Mouse (Mus musculus) liver, adult (tissue): ENCODE results near the gene Trio.

Experiments
- GATA4 ChIP-seq: IDR thresholded peaks from 2 replicates; pipeline ENCODE4 v1.6.1; 2014; ENCODE audit warnings: mild to moderate bottlenecking, low read length; ENCODE audit not compliant: insufficient replicate concordance

Gene Trio

DNA sequence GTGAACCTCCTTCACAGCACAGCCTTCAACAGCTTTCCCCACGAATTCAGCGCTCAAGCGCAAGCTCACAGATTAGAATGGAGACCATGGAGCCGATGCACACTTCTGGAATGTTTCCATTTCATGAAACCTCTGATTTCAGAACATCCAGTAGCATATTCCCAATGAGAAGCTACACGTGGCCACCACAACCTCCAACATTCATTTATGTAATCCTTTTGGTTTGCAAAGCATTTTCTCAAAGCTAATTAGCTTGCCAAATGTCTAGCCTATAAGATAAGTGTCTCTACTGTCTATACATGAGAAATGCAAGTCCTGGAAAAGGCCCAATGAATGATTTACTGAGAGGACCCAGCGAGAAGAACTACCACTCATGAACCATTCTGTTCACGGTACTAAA, 74.5 kb downstream of the Trio start:
- no peak for TF ChIP-seq GATA4

GRCm38 (mm10) chr15:27949196-27949595, 76.5 kb downstream of the Trio start:
- TF ChIP-seq GATA4 = no peak

DNA sequence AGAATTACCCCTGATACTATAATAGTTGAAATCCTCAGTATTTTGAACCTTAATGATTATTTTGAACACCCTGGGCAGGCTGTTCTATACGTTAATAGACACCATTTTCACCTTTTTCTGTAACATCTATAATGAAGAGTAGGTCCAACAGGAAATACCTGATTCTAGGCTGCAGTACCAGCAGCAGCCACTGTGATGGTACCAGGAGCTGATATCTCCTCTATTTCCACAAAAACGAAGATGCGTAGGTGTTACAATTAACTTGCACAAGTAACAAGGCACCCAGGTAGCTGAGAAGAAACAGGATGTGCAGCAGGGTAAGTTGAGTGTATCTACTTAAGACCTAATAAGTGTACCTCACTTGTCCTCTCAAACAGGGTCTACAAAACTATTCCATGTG, 77.8 kb downstream of the Trio start:
- TF ChIP-seq GATA4 = no peak

DNA sequence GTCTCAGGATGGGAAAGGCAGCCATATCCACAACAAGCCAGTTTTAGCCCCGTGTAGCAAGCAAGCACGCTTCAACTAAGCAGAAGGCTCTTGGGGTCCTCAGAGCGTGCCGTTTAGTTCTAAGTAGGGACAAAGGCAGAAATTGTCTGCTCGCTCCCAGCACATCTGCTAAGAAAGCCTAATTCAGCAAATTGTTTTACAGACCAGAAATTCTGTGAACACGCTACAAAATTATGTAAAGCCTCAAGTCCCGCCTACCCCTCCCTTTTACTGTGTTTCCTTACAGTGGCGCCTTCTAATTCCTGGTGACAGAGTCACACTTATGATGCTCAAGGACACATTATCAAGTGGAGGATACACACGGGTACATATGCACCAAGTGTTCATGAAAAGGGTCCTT, 80.1 kb downstream of the Trio start:
- TF ChIP-seq GATA4 = no peak

GRCm38 (mm10) chr15:27944898-27945297, 80.8 kb downstream of the Trio start:
- no peak for TF ChIP-seq GATA4

GRCm38 (mm10) chr15:27943486-27944195, 82.0 kb downstream of the Trio start:
- TF ChIP-seq GATA4 = no peak

DNA sequence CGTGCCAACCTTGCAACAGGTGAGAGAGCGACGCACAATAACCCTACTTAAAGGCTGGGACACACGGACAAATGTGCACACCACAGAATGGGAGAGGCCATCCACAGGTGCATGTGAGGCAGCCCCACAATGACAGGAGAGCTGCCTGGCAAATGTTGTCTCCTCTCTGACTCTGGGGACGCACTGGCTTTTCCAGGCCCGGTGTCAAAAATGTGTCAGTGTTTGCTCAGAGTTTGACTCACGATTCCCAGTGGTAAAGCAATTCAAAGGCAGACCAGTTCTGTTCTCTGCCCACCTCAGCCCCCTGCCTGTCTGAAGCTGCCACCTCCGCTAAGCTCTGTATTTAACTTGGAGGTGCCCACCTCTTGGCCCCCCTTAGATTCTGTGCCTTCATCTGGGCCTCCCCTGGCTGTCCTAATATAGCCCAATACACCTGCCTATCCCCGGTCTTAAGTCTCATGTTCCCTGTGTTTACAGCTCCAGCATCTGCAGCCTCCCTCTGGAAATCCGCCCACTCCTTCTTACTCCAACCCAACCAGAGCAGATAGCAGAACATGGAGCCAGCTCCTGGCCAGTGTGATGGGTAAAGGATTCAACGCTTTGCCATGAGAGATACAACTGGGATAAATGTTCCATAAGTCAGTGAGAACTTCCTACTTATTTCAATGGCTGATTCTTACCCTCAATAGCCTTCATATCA, 83.3 kb downstream of the Trio start:
- TF ChIP-seq GATA4 = no peak

DNA sequence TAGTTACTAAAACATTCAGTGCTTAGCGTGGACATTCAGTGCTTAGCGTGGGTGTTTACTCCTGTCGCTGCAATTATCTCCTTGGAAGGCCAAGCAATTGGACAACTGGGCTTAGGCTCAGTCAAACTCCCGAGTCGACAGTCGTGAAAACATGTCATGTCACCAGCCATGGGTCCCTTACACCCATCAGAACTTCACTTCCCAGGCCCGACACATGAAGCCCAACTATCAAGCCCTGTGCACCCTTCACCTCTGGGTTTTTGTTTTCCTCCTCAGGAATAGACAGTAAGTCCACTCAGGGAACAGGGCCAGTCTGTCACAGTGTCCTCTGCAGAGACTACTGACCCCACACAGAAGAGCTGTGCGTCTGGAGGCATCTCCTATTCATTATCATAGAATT, 84.2 kb downstream of the Trio start:
- TF ChIP-seq GATA4 = no peak

GRCm38 (mm10) chr15:27941020-27941419, 84.6 kb downstream of the Trio start:
- TF ChIP-seq GATA4 = no peak

DNA sequence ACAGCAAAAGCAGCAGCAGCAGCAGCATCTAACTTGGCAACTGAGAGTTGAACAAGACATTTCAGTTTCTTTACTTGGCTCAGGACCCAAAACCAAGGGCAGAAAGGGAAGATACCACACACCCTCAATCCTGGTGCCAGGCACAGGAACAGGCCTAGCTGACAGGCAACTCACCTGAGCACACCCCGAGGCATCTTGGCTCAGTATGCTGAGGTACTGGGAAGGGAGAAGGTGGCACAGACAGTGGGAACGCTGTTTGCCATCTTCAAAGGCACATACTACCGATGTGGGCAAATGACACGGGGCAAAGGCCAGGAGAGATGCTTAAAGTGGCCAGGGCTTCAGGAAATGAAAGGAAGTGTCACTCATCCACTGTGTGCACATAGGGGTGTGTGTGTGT, 85.6 kb downstream of the Trio start:
- no peak for TF ChIP-seq GATA4

DNA sequence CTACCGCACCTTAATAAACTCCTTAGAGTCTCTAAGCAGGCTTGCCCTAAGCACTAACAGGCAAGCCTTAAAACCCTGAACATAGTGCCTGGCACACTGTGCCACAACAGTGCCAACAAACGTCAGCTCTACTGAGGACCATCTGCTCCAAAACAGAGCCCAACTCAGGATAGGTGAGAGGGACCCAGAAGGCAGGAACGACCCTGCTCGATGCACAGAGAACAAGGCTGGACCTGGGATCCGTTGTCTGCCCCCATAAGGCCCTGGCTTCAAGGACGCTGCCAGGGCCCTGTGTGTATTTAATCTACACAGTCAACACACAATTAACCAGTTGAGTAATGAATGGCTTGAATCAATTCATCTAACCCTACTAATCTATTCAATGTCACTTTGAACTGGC, 86.8 kb downstream of the Trio start:
- no peak for TF ChIP-seq GATA4

DNA sequence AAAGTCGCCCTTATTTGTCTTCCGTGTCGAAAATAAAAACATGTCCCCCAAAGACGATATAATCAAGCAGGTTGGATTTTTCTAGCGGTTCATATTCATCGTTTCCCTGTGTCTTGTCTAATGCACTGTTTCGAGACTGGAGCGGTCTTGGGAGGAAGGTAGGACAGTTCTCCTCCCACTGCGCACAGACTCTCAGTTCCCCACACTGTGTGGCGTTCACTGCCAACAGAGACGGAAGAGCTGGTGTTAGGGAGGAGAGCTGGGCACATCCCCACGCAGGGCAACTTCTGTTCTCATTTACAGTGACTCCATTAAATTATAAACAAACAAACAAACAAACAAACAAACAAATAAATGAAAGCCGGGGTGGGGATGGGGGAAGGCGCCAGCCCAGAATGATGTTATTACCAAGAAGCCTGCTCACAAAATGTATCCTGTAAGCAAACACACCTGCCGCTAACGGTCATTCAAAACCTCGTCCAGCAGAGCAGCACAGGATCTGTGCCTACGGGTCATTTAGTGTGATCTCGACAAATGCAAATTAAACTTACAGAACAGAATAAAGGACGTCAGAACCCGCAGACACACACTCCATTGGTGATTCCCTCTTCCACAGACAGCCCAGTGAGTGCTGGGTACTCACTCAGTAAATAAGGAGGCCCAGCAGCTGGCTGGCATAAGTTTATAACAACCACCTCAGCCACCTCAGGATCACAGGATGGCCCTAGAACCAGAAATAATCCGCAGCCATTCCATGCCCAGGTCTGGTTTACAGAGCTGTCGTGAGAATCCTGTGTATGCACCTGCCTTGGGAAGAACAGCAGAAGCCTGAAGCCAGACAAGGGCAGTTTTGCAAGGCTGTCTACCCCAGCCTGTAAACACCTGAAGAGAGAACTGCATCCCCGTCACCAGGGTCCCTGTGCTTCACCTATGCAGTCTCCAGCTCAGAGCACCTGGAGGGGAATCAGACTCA, 87.5 kb downstream of the Trio start:
- no peak for TF ChIP-seq GATA4

DNA sequence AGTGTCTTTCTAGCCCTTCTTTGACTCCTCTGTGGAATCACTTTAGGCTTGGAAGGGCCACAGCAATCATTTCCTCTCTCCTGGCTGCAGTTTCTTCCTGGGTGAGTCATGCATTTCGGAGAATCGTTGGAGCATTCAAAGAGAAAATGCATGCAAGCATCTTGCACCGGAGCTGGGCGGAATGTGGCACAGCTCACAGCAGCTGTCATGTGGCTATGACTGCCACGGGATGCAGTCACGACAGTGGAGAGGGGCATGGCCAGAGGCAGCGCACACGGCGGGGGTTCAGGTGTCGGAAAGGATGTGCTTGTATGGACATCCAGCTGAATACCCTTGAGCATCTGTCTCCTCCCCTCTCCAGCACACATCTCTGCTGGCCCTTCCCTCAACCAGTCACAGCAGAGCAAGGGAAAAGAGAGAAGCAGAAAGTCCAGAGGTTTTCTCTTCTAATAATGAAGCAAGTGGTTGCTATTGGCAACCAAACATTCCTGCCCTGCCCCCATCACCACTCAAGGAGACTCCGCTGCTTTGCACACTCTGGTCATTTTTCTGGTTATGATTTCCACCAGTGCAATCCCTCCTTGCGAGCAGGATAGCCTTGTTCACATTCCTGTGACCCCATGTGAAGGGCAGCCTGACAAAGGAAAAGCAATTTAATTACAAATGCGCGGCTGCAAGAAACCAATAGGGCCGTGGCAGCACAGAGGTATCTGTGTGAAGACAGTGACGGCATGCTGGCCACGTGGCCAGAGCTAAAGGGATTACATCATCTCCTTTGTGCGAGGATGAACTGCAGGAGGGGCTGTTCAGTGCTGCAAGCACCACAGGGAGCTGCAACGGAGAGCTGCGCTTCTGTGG, 88.4 kb downstream of the Trio start:
- no peak for TF ChIP-seq GATA4
